Mouse (Mus musculus): ENCODE data around the gene Nmt2. TPM values are rescaled to one million over a fixed set of nuclear protein-coding genes. Genes with fewer than 3 reads are reported as not detected.

Gene Nmt2
- polyA plus RNA-seq, 1 experiment from 2014 or later: 32.1 TPM

- WGBS: 65% methylated on average over 3 of the region's 3 CpGs
- no peak for ATAC-seq (ENCODE audit: extremely low read depth, insufficient number of reproducible peaks, low FRiP score, low TSS enrichment)
Measured at GRCm38 (mm10) chr2:3357887-3358286, 73.9 kb downstream of the Nmt2 start.

GRCm38 (mm10) chr2:3361067-3361466 lies 77.1 kb downstream of the Nmt2 start:
- H3K4me1 ChIP-seq: no peaks in the 10 kb centered on the region
- 73% methylated on average over 3 of the region's 3 CpGs for WGBS
- H3K4me3 ChIP-seq: no peak overlapping the region
- H3K27ac ChIP-seq (replicated peaks): no peak overlapping the region
- no peak for ATAC-seq (ENCODE audit: extremely low read depth, insufficient number of reproducible peaks, low FRiP score, low TSS enrichment)
- H3K9ac ChIP-seq: no peak overlapping the region
- no peaks in the 10 kb centered on the region for H3K36me3 ChIP-seq
- H3K4me2 ChIP-seq: no peak overlapping the region
- H3K9me3 ChIP-seq: no peaks in the 10 kb centered on the region
- H3K27me3 ChIP-seq (replicated peaks): peaks cover 14% of the 10 kb centered on the region; the same call in 1 of the 2 replicates

More at GRCm38 (mm10) chr2:3357887-3358286, 73.9 kb downstream of the Nmt2 start:
- no peak overlapping the region for H3K9ac ChIP-seq
- H3K27me3 ChIP-seq (replicated peaks): 0 out of 2 replicates have a peak, but pooled peaks cover 3% of the 10 kb centered on the region
- H3K4me1 ChIP-seq: no peaks in the 10 kb centered on the region
- H3K4me3 ChIP-seq: no peak overlapping the region
- H3K4me2 ChIP-seq: no peak overlapping the region
- H3K36me3 ChIP-seq: no peaks in the 10 kb centered on the region
- H3K27ac ChIP-seq (replicated peaks): no peak overlapping the region
- H3K9me3 ChIP-seq: no peaks in the 10 kb centered on the region

- no peak overlapping the region for H3K9ac ChIP-seq
- H3K9me3 ChIP-seq: no peaks in the 10 kb centered on the region
- H3K36me3 ChIP-seq: no peaks in the 10 kb centered on the region
- no peak for ATAC-seq (ENCODE audit: extremely low read depth, insufficient number of reproducible peaks, low FRiP score, low TSS enrichment)
- H3K4me1 ChIP-seq: no peaks in the 10 kb centered on the region
- peaks cover 13% of the 10 kb centered on the region; the same call in 1 of the 2 replicates for H3K27me3 ChIP-seq (replicated peaks)
- H3K27ac ChIP-seq (replicated peaks): no peak overlapping the region
- H3K4me2 ChIP-seq: no peak overlapping the region
- WGBS: 69% methylated on average over 4 of the region's 4 CpGs
- no peak overlapping the region for H3K4me3 ChIP-seq
Measured at GRCm38 (mm10) chr2:3365127-3365526, 81.1 kb downstream of the Nmt2 start.

Other genes starting within 250 kb of the Nmt2 start
- gene Fam171a1, start 170.0 kb upstream of the Nmt2 start, polyA plus RNA-seq (2015; fragmentation: Nextera tagmentation; extraction: Ambion mirVana): 23.5 and 23.7 TPM in 2 replicates
- gene Rpp38, start 48.4 kb downstream of the Nmt2 start, polyA plus RNA-seq (2015; fragmentation: Nextera tagmentation; extraction: Ambion mirVana): 10.2 and 13.8 TPM in 2 replicates
- gene Acbd7, start 52.0 kb downstream of the Nmt2 start, polyA plus RNA-seq (2015; fragmentation: Nextera tagmentation; extraction: Ambion mirVana): 0.82 and 1.0 TPM in 2 replicates
- gene Olah, start 113.0 kb downstream of the Nmt2 start, polyA plus RNA-seq (2015; fragmentation: Nextera tagmentation; extraction: Ambion mirVana): not detected in 2 replicates
- not detected in 2 replicates for gene Meig1, start 138.4 kb downstream of the Nmt2 start, polyA plus RNA-seq (2015; fragmentation: Nextera tagmentation; extraction: Ambion mirVana)
- gene Dclre1c, start 139.9 kb downstream of the Nmt2 start, polyA plus RNA-seq (2015; fragmentation: Nextera tagmentation; extraction: Ambion mirVana): 4.9 and 5.0 TPM in 2 replicates
- 8.7 and 9.6 TPM in 2 replicates for gene Suv39h2, start 190.8 kb downstream of the Nmt2 start, polyA plus RNA-seq (2015; fragmentation: Nextera tagmentation; extraction: Ambion mirVana)
- 4.3 and 4.4 TPM in 2 replicates for gene Gm45902, start 228.6 kb downstream of the Nmt2 start, polyA plus RNA-seq (2015; fragmentation: Nextera tagmentation; extraction: Ambion mirVana)
- gene Hspa14, start 228.6 kb downstream of the Nmt2 start, polyA plus RNA-seq (2015; fragmentation: Nextera tagmentation; extraction: Ambion mirVana): 73.9 and 79.5 TPM in 2 replicates
- 0.13 and 0.18 TPM in 2 replicates for gene Cdnf, start 228.8 kb downstream of the Nmt2 start, polyA plus RNA-seq (2015; fragmentation: Nextera tagmentation; extraction: Ambion mirVana)

Data from heart, embryonic 13.5 days (tissue).